Mouse (Mus musculus) kidney, adult 2 months (tissue): ENCODE results near the gene Tmcc3.

ENCODE experiments used
- CTCF ChIP-seq: fragments of 200-500 bp; conservative IDR thresholded peaks from 2 replicates; pipeline ENCODE4 v1.5.1; 2011; ENCODE audit warnings: low read depth, mild to moderate bottlenecking, control low read depth, low read length, moderate library complexity, mixed read lengths; ENCODE audit not compliant: insufficient read depth, insufficient read length
- POLR2A ChIP-seq: fragments of 200-500 bp; IDR thresholded peaks from one replicate; pipeline ENCODE4 v1.6.1; 2011; ENCODE audit warnings: low read depth, low read length, control low read depth

- TF ChIP-seq CTCF (no peak), POLR2A (no peak)
Measured at GRCm38 (mm10) chr10:94473501-94473900, 161.8 kb downstream of the Tmcc3 start.
